Mouse (Mus musculus): Measurements from ENCODE around the gene Hacd2. TPM values are rescaled to one million over a fixed set of nuclear protein-coding genes. Genes with fewer than 3 reads are reported as not detected.

The Hacd2 gene
- total RNA-seq, 2 experiments from 2014 or later, result 11.3 to 15.8 TPM

DNA sequence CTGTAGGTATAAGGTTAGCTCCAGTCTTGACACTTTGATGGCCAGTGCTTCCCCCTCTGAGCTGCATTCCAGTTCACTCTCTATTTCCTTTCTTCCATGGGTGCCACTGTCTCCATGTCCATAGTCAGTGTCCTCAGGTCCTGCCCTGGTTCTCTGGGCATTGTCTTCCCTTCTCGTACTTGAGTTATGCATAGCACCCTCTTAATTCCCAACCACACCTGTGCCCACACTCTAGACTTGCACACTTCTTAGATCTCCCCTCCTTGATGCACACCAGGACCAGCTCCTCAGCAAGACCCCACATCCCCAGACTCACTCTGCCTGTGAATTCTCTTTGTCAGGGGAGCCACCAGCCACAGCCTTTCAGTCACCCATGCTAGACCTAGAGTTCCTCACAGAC is 30.0 kb downstream of the Hacd2 start:
- no peak for DNase-seq
- intact Hi-C loops (cut with DNase I), result loop anchor here (10.0 kb wide), 1 partner anchor 673 kb away; no protein-coding TSS in a partner anchor

DNA sequence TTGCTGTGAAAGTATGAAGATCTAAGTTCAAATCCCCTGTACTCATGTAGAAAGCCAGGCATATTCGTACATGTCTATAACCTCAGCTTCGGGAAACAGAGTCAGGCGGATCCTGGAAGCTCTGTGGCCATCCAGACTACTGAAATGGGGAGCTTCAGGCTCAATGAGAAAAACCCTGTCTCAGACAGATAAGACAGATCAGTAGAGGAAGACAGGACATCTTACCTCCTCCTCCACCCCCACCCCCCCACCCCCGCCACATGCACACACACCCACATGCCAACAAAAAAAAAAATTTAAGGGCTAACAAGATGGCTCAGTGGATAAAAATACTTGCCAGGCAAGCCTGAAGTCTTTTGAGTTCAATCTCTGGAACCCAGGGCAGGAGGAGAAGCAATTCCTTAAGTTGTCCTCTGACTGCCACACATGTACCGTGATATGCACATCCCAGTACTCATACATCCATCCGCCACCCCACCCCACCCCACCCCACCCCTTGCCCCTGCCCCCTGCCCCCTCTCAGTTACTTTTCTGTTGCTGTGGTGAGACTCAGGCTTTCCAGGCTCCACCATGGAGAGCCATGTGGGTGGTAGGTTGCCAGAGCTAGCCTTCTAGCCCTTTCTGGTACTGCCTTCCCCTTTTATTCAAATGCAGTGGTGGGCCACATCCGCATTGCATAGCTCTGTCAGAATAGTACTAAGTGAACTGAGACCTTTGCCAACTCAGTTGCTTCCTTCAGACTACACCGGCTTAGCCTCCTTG is 32.4 kb downstream of the Hacd2 start:
- intact Hi-C loops (cut with DNase I), result loop anchor here (10.0 kb wide), 1 partner anchor 670 kb away; no protein-coding TSS in a partner anchor
- DNase-seq, result no peak

DNA sequence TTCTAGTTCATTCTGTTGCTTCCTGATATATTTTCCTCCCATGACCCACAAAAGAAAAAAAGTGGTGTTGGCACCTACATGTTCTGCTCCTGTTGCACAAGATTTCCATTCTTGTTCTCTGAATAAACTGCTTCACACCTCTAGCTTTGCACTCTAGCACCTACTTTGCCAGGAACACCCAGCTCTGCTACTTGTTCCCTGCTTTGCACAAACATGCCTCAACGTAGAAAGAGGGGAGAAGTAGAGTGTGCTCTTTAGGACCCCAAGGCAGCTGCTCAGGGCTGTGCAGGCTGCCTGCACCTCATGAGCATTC is 32.9 kb downstream of the Hacd2 start:
- DNase-seq, result no peak
- intact Hi-C loops (cut with DNase I), result loop anchor here (10.0 kb wide), 1 partner anchor 670 kb away; no protein-coding TSS in a partner anchor

DNA sequence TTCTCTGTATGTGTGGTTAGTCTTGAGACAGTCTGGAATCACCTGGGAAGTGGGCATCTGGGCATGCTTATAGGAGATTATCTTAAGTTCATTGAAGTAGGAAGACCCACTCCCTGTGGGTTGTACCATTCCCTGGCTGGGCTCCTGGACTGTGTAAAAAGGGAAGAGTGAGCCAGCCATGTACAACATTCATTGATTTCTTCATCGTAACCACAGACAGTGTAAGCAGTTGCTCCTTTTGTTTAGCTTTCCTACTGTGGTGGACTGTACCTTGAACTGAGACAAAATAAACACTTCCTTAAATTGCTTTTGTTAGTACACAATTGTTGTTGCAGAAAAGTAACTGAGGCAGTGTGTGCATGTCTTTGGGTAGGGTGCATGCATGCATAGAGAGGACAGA is 33.6 kb downstream of the Hacd2 start:
- no peak for DNase-seq
- intact Hi-C loops (cut with DNase I), result loop anchor here (10.0 kb wide), 1 partner anchor 669 kb away; no protein-coding TSS in a partner anchor

DNA sequence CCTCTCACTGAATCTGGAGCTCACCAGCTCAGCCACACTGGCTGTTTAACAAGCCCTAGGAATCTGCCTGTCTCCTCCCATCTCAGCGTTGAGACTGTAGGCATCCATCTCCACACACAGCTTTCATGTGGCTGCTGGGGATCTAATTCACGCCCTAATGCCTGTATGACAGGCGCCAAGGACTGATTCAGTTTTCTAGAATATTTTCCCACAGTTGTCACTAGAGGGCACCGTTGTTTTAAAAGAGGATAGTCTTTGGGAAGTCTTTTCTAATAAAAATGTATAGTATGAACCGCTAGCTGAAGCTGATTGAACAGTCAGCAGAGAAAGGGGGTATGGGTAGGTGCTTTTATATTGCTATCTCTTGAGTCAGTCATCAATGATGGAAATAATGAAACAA is 34.1 kb downstream of the Hacd2 start:
- peak; percentile 49 to 62 for DNase-seq
- intact Hi-C loops (cut with DNase I), result loop anchor here (10.0 kb wide), 1 partner anchor 668 kb away; no protein-coding TSS in a partner anchor

DNA sequence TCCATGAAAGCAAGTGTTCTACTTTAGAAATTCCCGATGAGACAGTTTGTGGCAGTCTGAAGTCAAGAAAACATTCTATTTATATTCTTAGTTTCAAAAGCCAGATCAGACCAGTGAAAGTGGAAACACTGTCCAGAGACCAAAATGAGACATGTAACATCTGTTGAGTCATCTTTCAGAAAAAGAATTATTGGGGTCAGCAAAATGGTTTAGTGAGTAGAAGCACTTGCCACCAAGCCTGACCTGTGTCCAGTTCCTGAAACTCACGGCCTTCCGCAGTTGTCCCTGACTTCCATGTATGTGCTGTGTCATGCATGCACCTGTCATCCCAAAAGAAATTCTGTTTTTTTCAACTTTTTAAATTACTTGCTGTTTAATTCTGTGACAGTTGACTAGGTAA is 34.6 kb downstream of the Hacd2 start:
- no peak for DNase-seq
- intact Hi-C loops (cut with DNase I), result loop anchor here (10.0 kb wide), 1 partner anchor 668 kb away; no protein-coding TSS in a partner anchor

DNA sequence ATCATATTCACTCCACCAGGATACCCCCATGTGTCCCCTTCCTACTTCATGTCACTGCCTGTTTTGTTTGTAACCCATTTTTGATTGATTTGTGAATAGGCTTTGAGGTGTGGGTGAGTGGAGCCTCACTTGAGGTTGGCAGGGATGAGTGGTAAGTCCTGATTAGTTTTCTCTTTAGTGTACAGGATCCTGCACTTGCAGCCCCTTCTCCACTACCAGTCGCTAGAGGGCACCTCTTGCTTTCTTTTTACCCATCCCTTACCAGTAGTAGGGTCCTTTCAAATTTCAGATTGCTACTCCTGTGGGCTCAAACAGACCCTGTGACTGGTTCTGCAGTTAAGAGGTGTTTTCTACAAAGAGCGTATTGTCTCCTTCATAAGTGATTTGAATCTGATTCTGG is 38.8 kb downstream of the Hacd2 start:
- DNase-seq, result peak; percentile 49 to 57
- intact Hi-C loops (cut with DNase I), result loop anchor here (1.0 to 5.0 kb wide), 3 partner anchors 41 to 566 kb away; no protein-coding TSS in a partner anchor

DNA sequence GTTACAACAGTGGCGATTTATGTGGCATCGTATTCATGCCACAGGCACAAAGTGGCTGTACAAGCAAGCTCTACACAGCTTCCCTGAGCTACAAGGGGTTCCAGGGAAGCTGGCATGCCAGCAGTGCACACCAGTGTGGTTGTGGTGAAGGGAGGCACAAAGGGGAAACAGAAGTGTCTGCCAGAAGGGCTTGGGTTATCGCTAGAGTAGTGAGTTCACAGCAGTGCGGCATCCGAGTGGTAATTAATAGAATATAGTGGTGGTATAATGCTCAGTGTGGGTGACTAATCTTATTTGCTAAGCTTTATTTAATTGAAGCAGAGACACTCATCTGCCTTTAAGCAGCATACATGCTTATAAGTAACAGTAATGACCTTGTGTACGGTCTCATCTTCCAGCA is 43.5 kb downstream of the Hacd2 start:
- intact Hi-C loops (cut with DNase I), result no loop called here
- DNase-seq, result no peak

DNA sequence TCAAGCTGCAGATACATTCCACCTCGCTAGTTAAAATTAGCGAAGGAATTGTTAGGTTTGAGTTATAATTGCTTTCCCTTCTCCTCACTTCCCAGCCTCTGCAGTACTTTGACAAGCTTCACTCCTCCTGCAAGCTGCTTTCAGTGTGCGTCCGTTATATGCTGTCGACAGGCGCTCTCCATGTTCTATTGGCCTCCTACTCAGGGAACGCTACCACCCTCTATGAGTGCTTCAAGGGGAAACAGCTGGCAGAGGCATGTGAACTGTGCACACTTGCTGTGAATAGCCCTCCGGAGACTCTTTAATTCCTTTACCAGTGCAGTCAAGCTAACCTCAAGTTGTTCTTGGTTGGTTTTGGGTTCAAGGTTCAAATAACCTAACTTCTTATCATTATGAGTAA is 44.9 kb downstream of the Hacd2 start:
- peak; percentile 22 to 35 for DNase-seq
- intact Hi-C loops (cut with DNase I), result no loop called here

DNA sequence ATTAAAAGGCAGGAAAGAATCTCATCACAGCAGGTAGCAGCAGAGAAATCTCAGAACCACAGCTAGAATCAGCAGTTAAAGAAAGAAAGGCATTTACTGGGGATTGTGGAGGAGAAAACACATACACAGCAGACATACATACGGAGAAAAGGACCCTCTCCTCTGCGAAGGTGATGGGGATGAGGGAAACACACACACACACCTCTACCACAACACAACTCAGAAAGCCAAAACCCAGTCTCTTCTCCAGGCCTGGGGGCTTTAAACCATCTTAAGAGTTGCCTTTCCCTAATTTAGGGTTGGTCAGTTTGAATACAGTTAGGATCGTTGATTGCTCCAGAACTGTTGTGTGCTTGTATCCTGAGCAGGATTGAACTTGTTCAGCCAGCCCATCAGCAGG is 45.4 kb downstream of the Hacd2 start:
- DNase-seq, result no peak
- intact Hi-C loops (cut with DNase I), result no loop called here

DNA sequence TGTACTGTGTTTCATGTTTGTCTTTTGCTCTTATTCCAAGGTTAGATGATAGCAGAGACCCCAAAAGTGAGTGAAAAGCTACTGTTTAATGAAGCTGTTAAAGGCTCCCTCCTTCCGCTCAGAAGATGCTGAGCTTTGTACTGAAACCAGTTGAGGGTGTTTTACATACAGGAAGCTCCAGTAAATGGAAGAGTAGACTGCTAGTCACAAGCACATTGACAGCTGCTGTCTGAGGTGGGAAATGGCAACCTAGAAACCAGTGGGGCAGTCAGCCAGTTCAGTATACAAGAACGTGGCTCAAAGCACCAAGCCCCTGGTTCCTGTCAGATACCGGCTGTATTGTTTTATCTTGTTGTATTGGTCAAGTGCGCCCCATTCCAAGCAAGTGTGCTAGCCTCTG is 46.7 kb downstream of the Hacd2 start:
- intact Hi-C loops (cut with DNase I), result no loop called here
- no peak for DNase-seq

DNA sequence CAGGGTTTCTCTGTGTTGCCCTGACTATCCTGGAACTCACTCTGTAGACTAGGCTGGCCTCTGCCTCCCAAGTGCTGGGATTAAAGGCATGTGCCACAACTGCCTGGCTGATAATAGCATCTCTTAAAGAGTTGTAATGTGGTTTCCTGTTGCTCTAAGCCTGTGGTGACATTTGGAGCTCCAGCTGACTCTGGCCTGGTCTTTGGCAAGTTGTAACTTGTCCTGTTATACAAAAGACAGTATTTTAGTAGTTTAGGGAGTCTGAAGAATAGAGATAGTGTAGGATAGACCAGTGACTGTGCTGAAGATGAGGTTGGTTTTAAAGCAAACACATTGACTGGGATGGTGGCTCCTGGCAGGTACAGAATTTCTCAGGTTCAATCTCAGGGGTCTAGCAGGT is 52.2 kb downstream of the Hacd2 start:
- intact Hi-C loops (cut with DNase I), result no loop called here
- DNase-seq, result no peak

DNA sequence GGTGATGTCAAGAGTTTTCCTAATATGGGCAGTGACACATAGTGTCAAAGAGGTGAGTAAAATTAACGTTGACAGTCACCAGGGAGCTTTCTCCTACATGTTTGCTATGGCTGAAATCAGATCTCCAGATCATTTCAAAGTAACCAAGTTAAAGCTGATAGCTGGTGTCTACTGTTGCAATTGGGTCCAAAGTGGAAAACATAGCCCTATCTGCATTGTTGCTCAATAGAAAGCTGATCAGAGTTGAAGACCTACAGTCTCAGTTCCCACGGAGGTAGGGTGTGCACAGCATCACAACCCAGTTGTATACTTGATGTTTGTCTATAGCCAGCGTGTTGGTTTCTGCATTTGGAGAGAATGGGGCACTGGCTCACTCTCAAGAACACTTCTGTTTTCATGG is 53.4 kb downstream of the Hacd2 start:
- DNase-seq, result no peak
- intact Hi-C loops (cut with DNase I), result no loop called here

DNA sequence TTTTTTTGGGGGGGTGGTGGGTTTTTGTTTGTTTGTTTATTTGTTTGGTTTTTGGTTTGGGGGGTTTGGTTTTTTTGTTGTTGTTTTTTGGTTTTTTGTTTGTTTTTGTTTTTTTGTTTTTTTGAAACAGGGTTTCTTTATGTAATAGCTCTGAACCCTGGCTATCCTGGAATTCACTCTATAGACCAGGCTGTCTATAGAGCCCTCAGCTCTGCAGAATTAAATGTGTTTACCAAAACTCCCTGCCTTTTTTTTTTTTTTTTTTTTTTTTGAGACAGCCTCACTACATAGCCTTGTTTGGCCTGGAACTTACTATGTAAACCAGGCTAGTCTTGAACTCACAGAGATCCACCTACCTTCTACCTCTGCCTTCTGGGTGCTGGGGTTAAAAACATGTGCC is 71.3 kb downstream of the Hacd2 start:
- DNase-seq, result no peak
- intact Hi-C loops (cut with DNase I), result no loop called here

DNA sequence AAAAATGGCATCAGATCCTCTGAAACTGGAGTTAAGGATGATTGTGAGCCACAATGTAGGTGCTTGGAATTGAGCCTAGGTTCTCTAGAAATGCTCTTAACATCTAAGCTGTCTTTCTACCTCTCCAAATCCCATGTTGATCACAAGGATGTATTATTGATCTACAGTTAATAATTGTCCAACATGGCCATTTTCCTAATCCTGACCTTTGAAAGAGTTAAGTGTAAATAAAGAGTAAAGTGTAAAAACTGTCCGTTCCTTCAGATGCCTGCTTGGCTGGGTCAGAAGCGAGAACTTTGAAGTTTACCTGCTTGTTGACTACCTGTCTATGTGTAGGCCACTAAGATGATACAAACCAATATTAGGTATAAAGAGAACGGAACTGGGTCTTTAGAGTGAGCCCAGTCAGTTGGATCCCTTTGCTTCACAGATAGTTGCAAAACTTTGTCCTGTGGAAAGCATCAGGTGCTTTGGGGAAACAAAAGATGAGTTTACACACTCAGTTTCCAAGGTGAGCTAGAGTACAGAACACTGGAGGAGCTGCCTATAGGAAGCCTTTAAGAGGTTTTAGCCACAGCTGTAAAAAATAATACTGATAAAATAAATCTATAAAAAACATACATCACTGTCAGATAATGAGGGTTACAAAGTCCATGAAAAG is 75.8 kb downstream of the Hacd2 start:
- intact Hi-C loops (cut with DNase I), result no loop called here

DNA sequence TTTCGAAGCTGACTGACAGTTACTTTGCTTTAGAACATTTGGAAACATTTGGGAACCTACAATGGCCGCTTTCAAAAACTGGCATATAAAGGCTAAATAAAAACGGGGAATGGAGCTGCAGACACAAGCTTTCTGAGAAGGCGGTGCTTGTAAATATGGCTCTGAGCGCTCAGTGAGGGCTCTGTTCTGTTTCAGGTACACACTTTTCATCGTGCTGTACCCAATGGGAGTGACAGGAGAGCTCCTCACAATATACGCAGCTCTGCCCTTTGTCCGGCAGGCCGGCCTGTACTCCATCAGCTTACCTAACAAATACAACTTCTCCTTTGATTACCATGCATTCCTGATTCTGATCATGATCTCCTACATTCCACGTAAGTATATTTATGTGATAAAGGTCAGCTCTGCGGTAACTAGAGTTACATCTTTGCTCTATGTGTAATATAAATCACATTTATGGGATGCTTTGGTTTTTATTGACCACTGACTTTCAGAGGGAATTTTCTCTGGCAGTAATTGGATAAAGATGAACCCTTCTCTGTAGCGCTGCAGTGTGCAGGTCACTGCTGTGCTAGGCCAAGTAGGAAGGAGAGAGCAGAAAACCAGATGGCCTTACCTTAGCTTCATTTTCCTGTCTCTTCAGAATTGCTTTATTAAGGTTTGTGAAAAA is 79.7 kb downstream of the Hacd2 start:
- intact Hi-C loops (cut with DNase I), result loop anchor here (5.0 kb wide), 1 partner anchor 40 kb away; no protein-coding TSS in a partner anchor
- no peak for DNase-seq

More for the DNA sequence above, 75.8 kb downstream of the Hacd2 start:
- no peak for DNase-seq

DNA sequence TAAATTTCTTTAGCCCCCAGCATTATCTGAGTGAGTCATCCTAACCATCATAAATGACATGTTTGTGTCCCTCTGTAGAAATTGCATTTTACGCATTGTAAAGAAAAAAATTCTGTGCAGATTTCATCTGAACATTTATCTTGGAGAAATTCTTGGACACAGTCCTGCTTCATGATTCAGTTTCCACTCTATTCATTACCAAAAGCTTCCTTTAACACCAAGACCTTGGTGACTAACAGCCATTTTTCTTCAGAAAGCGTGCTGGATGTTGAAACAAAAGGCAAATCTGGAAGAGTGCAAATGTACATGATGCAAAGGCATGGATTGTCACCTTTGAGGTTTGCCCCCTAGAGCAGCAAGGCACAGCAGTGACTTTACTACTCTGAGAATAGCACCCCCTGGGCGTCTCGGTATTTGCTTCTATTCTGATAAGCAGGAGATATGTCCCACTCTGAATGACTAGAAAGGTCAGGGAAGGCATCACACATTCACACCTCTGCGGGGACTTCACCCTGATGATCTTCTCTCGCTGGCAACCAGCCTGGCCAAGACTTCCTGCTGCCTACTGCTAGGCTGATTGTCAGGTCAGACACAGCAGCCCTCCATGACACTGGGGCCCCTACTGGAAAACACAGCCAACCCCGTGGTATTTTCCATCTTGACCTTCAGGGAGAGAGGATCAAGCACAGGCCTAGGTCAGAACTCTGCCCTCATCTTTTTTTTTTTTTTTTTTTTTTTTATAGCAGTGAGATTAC is 80.8 kb downstream of the Hacd2 start:
- intact Hi-C loops (cut with DNase I), result loop anchor here (5.0 kb wide), 1 partner anchor 41 kb away; no protein-coding TSS in a partner anchor

DNA sequence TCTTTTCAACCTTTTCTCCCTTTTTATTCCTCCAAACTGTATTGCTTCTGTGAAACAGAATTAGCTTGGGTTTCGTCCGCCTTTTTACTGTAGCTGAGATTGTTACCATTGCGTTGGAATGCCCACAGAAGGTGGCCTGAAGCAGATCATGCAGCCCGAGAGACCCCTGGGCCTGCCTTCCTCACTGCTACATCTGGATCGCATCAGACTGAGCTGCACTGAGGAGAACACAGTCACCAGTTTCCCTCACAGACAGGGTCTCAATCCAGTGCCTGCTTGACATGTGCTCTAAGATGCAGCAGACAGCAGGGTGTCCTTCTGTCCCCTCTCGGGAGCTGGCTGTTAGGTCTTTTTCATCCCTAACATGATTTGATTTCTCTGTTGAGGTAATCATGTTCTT is 85.8 kb downstream of the Hacd2 start:
- intact Hi-C loops (cut with DNase I), result no loop called here
- no peak for DNase-seq

More for the DNA sequence above, 80.8 kb downstream of the Hacd2 start:
- DNase-seq, result no peak

DNA sequence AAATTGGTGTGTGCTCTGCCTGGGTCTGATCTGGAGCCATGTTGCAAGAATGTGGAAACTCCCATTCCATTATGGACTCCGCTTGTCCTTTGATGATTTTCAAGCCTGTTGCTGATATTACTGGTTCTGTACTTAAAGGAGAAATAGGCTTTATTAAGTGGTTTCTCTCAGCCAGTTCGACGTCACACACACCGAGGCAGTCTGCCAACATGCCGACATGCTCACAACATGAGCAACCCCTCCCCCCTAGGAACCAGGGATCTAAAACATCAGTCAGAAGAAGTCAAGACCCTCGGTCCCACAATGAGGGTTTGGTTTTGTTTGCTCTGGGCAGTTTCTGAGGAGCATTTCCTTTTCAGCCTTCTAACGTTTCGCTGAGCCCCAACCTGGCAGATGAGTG is 86.9 kb downstream of the Hacd2 start:
- intact Hi-C loops (cut with DNase I), result no loop called here
- no peak for DNase-seq

DNA sequence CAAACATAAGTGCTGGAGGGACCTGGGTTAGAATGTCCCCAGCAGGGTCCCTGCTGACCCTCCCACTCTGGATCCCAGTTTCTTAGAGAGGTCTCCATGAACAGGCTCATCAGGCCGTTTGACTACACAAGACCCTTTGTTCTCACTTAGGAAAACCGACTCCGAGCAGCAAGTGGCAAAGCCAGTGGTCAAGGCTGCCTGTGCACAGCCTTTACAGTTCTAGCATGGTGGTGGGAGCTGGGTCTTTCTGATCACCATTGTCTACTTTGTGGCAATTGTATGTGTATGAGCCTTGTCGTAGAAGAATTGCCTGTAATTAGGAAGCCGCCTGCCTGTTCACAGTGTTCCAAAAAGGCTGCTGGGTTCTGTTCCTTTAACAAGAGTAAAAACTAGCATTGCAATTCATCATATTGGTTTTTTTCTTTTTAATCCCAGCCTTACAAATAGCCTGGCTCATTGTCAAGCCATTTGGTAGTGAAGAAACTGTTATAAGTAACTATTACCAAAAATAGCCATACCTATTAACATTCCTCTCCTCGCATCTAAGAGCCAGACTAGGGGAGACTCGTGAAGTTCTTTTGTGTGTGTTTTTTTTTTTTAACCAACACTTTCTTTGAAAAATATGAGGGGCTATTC is 87.5 kb downstream of the Hacd2 start:
- intact Hi-C loops (cut with DNase I), result loop anchor here (1.0 kb wide), 2 partner anchors 47 to 161 kb away; no protein-coding TSS in a partner anchor
- DNase-seq, result no peak
